Mouse (Mus musculus) neural tube, embryonic 10.5 days (tissue): ENCODE measurements around the gene Pnldc1.

Source experiments
- DNase-seq: peaks from one replicate; pipeline ENCODE4 v3.0.0-alpha.2; 2017; ENCODE audit warnings: low spot score; ENCODE audit errors: extremely low spot score

Pnldc1 gene

GRCm38 (mm10) chr17:12859006-12859520, 51.0 kb downstream of the Pnldc1 start:
- no peak for DNase-seq

- DNase-seq: no peak
These were observed 52.0 kb downstream of the Pnldc1 start for GRCm38 (mm10) chr17:12858072-12858471.

GRCm38 (mm10) chr17:12857395-12857794, 52.6 kb downstream of the Pnldc1 start:
- DNase-seq: no peak

GRCm38 (mm10) chr17:12854386-12854785, 55.6 kb downstream of the Pnldc1 start:
- DNase-seq: no peak

GRCm38 (mm10) chr17:12853821-12854220, 56.2 kb downstream of the Pnldc1 start:
- no peak for DNase-seq

- DNase-seq: no peak
These were observed 58.3 kb downstream of the Pnldc1 start for GRCm38 (mm10) chr17:12851689-12852088.

- DNase-seq: no peak
These were observed 60.1 kb downstream of the Pnldc1 start for GRCm38 (mm10) chr17:12849778-12850382.

- no peak for DNase-seq
These were observed 62.3 kb downstream of the Pnldc1 start for GRCm38 (mm10) chr17:12847736-12848135.

GRCm38 (mm10) chr17:12846474-12846873, 63.6 kb downstream of the Pnldc1 start:
- no peak for DNase-seq

GRCm38 (mm10) chr17:12845862-12846261, 64.2 kb downstream of the Pnldc1 start:
- no peak for DNase-seq

- no peak for DNase-seq
These were observed 65.5 kb downstream of the Pnldc1 start for GRCm38 (mm10) chr17:12844540-12844939.

GRCm38 (mm10) chr17:12843826-12844225, 66.2 kb downstream of the Pnldc1 start:
- no peak for DNase-seq

- no peak for DNase-seq
These were observed 70.4 kb downstream of the Pnldc1 start for GRCm38 (mm10) chr17:12839475-12840267.
